Mouse (Mus musculus) megakaryocyte, adult 5-6 weeks (primary cell): ENCODE measurements around the gene Hist1h1d. TPM values are rescaled to one million over a fixed set of nuclear protein-coding genes. Genes with fewer than 3 reads are reported as not detected.
"Not testable (repeated sequence)": the region's sequence is repeated elsewhere in the genome, so short reads cannot be mapped to it uniquely, and the experiment has no call there.

Source experiments
- ATAC-seq: 2 replicates; pipeline ENCODE4 v1.8.0; 2016; ENCODE audit warnings: mild to moderate bottlenecking, inconsistent platforms; ENCODE audit not compliant: poor library complexity, severe bottlenecking
- total RNA-seq, 2 experiments: library from RNA; stranded (forward) in 1 of 2; stranded (reverse) in 1 of 2; fragments of 153-499, 151-499 nt in 1 of 2; fragments of 221-1000, 200-1000 nt in 1 of 2; gene quantifications; 2 replicates each; pipeline versions ENCODE4 v1.2.3 to v1.2.4; 2015 to 2017

The Hist1h1d gene
- total RNA-seq, 2 experiments from 2014 or later, result 17.0 to 184 TPM

DNA sequence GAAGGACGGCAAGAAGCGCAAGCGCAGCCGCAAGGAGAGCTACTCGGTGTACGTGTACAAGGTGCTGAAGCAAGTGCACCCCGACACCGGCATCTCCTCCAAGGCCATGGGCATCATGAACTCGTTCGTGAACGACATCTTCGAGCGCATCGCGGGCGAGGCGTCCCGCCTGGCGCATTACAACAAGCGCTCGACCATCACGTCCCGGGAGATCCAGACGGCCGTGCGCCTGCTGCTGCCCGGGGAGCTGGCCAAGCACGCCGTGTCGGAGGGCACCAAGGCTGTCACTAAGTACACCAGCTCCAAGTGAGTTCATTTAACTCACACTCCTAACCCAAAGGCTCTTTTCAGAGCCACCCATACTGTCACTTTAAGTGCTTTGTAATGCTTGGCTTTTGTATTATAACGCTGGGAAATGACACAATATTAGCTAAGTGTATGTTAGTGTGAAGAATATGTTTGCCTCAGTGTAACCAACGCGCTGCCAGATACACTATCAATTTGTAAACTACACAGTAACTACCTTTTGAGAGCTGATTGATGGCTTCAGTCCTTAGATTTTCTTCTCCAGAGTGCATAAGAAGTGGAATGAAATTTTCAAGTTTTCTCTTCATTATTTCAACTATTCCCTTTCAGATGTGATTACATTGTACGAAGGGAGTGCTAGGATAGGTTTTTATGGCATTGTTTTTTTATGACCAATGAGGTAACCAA is 18.6 kb downstream of the Hist1h1d start:
- ATAC-seq, result not testable (repeated sequence)

- ATAC-seq, result no peak
Measured at GRCm38 (mm10) chr13:23572218-23573033, 19.4 kb downstream of the Hist1h1d start.

DNA sequence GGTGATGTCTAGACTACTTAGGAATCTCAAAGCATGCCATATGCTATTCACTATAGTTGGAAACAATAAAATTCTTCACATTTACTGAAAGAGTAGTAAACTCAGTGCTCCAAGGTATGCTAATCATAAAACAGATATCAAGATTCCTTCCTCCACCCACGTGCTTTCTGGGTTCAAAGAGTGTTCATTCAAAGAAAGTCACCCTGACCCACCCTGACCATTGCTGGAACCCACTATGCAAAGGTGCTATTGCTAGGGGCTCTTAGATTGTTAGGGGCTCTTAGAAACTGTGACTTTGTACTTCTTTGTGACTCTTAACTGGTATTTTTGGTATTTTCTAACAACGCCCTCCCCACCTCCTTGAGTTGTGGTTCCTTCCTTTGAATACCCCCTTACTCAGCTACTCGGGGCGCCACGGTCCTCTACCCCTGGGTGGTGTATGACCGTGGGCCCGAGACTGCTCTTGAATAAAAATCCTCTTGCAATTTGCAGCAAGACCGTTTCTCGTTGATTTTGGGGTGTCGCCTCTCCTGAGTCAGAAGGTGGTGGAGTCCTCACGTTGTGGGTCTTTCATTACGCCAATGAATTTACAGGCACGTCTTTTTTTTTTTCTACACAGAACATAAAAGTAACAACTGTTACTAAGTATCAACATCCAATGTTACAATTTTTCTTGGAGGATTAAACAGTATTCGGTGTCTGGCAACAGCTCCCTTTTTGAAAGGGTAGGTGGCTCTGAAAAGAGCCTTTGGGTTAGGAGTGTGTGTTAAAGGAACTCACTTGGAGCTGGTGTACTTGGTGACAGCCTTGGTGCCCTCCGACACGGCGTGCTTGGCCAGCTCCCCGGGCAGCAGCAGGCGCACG is 20.2 kb downstream of the Hist1h1d start:
- not testable (repeated sequence) for ATAC-seq

DNA sequence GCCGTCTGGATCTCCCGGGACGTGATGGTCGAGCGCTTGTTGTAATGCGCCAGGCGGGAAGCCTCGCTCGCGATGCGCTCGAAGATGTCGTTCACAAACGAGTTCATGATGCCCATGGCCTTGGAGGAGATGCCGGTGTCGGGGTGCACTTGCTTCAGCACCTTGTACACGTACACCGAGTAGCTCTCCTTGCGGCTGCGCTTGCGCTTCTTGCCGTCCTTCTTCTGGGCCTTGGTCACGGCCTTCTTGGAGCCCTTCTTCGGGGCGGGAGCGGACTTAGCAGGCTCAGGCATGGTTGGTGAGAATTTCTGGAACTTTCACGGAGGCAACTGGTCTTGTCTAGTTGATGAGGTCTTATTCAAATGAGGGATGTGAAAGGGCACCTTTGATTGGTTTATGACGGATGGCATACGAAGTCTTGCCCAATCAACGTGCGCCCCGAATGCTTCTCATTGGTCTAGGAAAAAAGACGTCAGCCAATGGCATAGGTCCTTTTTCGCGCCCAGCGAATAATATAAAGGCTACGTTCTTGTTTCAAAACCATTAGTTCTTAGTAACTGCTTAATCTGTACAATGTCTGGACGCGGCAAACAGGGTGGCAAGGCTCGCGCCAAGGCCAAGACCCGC is 20.9 kb downstream of the Hist1h1d start, which contains the start of the genes Hist1h2bf and Hist1h2ad:
Hist1h2bf (minus strand) TSS at position 299 of the 627 bp plus-strand sequence.
Hist1h2ad (plus strand) TSS at position 484 of the 627 bp plus-strand sequence.
- peak; percentile 80 for ATAC-seq

GRCm38 (mm10) chr13:23574546-23575170 is 21.6 kb downstream of the Hist1h1d start:
- ATAC-seq, result not testable (repeated sequence)

DNA sequence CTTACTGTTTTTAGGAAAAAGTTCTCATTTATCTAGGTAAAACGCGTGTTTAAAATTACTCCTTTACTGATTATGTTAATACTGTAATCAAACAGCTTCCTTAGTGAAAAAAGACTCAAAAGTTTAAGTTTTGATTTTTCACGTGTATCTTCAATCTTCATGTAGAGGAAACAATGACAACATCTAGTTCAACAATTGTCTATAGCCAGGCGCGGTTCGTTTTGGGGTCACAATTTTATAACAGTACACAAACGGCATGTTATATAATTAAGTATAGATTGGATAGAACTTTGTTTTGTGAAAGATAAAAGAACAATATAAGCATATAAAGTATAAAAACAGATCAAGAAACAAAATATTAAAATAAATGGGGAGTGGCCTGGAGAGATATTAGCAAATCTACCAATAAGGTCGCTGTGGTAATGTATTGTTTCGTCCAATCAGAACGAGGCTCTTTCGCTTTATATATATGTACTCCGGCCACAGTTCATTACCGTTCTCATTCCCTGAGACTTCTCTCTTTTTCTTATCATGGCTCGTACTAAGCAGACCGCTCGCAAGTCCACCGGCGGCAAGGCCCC is 22.3 kb downstream of the Hist1h1d start, which contains the start of gene Hist1h3d:
Hist1h3d (plus strand) TSS at position 493 of the 581 bp plus-strand sequence.
- peak; percentile 39 for ATAC-seq

GRCm38 (mm10) chr13:23575864-23576313 is 22.8 kb downstream of the Hist1h1d start:
- not testable (repeated sequence) for ATAC-seq

DNA sequence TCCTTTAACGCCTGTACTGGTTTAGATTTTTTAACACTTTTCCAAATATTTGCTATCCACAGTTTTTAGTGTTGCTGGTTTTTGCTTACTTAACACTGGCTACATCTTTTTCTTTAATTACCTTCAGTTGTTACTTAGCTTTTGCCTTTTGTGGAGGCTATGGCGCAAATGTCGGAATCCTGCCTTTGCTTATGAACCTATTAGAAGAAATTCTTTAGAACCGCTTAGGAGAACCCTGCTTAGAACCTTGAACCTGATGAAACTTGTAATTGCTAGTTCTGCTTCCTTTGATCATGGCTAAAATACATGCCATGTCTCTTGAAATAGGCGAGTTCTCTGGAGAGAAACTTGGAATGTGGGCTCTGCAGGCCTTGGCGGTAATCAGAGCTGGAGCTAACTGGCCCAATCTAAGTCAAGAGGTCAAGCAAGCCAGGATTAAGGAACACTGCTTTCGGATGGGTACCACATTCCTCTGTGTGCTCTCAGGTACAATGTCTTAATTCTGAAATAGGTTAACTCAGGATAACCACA is 23.4 kb downstream of the Hist1h1d start:
- no peak for ATAC-seq

GRCm38 (mm10) chr13:23576906-23577639 is 24.0 kb downstream of the Hist1h1d start:
- ATAC-seq, result no peak

- no peak for ATAC-seq
Measured at GRCm38 (mm10) chr13:23577835-23578234, 24.8 kb downstream of the Hist1h1d start.

GRCm38 (mm10) chr13:23581408-23582218 is 28.6 kb downstream of the Hist1h1d start, which contains the start of gene Hist1h4d:
TSS of gene Hist1h4d (plus strand) at chr13:23581598.
- ATAC-seq, result peak; percentile 72

DNA sequence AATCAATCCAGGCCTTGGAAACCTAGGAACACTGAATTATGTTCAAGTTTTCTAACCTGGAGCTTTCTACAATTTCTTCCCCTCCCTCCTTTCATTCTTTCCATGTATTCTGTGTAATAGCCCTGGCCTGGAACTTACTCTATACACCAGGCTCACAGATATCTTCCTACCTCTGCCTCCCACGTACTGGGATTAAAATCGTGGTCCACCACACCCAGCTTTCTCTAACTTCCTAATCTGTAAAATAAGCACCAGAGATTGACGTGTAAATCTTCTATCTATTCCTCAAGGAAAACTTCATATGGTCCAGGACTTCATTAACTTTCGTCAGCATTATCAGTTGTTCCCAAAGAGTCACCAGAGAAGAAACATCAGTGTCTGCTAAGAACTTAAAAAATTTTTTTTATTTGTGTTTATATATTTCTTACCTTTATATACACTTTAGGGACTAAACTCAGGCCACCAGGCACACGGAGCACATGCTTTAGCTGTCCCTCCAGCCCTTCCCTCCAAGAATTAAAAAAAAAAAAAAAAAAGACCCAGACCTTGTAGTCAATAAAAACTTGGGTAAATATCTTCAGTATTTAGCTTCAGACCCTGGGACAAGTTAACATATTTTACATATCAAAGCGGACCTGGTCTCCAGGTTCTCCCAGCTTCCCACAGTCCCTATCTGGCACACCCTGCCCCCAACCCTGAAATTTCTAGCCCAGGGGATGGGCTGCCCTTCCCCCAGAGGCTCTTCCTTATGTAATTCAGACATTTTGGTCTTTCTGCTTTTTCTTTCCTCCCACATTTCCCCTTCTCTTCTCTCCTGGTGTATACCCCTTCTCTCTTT is 29.4 kb downstream of the Hist1h1d start:
- ATAC-seq, result no peak

DNA sequence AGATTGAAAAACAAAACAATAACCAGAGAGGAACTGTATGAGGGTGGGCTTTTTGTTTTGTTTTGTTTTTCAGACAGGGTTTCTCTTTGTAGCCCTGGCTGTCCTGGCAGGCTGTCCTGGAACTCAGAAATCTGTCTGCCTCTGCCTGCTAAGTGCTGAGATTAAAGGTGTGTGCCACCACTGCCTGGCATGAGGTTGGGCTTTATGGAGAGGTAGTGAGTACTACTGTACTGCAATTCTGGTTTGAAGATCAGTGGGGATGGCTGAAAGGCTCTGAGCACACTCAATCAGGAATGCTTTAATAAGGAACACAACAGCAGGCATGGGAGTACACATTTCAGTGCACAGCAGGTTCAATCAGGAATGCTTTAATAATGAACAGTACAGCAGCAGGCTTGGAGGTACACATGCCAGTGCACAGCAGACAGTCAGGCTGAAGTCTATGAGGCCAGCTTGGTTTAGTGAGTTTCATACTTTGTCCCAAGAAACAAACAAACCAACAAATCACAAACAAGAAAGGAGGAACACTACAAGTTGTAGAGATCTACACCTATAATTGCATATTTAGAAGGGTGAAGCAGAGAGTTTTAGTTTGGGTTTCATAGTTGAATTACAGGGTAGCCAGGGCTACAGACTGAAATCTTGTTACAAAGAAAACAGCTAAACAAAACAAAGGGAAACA is 30.5 kb downstream of the Hist1h1d start:
- ATAC-seq, result no peak

GRCm38 (mm10) chr13:23584331-23584730 is 31.3 kb downstream of the Hist1h1d start:
- ATAC-seq, result no peak

- ATAC-seq, result peak; percentile 36
Measured at GRCm38 (mm10) chr13:23585029-23585441, 32.0 kb downstream of the Hist1h1d start.
